Mouse (Mus musculus) ovary, adult 2 months (tissue): ENCODE results near the gene Dnajc13. TPM values are rescaled to one million over a fixed set of nuclear protein-coding genes. Genes with fewer than 3 reads are reported as not detected.

Experiments used
- polyA plus RNA-seq: library from polyadenylated mRNA; depleted of rRNA; stranded (reverse); fragments of >200 nt; gene quantifications from 2 replicates; pipeline ENCODE4 v1.2.3, GENCODE M21; 2012; rRNA removed

The Dnajc13 gene
- polyA plus RNA-seq, result 47.0 and 51.6 TPM in 2 replicates

GRCm38 (mm10) chr9:104262823-104263352, at the start of gene Dnajc13:
Dnajc13 (minus strand) TSS chr9:104262930.

GRCm38 (mm10) chr9:104126833-104127232, 135.9 kb downstream of the Dnajc13 start, which contains the start of gene Ackr4:
Ackr4 (minus strand) TSS chr9:104126933.

Other genes with a start within 250 kb of the Dnajc13 start
- not detected in 2 replicates for gene Gm28305, start 222.3 kb downstream of the Dnajc13 start, polyA plus RNA-seq
- gene Uba5, start 199.8 kb downstream of the Dnajc13 start, polyA plus RNA-seq, result 16.8 and 17.7 TPM in 2 replicates
- gene Acad11, start 199.6 kb downstream of the Dnajc13 start, polyA plus RNA-seq, result 18.3 and 26.9 TPM in 2 replicates
- 1.7 and 2.2 TPM in 2 replicates for gene Ackr4, start 136.0 kb downstream of the Dnajc13 start, polyA plus RNA-seq
- gene Acpp, start 74.8 kb upstream of the Dnajc13 start, polyA plus RNA-seq, result 8.3 and 10.6 TPM in 2 replicates